Mouse (Mus musculus): ENCODE measurements around the gene Lama4. TPM values are rescaled to one million over a fixed set of nuclear protein-coding genes. Genes with fewer than 3 reads are reported as not detected.

Gene Lama4
- polyA plus RNA-seq, 1 experiment from 2014 or later, result 111 TPM

DNA sequence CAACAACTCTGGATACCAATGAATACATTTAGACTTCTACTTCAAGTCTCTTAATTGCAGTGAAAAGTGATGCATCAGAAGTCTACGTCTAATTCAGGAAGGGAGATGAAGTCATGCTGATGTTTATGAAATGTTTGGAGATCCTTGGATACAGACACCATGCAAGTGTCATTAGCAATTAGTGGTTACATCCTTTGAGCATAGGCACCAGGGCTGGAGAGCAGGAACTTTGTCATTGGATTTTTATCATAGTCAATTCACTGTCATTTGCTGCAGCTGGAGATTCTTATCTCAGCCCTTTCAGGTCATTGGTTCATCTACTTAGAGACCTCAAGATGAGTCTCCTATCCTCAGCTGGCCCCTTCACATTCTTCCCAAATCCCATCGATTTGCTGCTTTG, 30.6 kb downstream of the Lama4 start:
- no peaks in the 10 kb centered on the region for H3K9me3 ChIP-seq (replicated peaks)
- no peak overlapping the region for H3K4me2 ChIP-seq
- H3K4me3 ChIP-seq, result no peak overlapping the region
- no peak overlapping the region for H3K27ac ChIP-seq
- ATAC-seq (replicated peaks; ENCODE audit: insufficient number of reproducible peaks, insufficient read depth, low FRiP score, low read depth), result no peak
- 72% methylated on average over 2 of the region's 2 CpGs for WGBS
- H3K9ac ChIP-seq, result no peak overlapping the region
- peaks cover 9% of the 10 kb centered on the region for H3K4me1 ChIP-seq (replicated peaks)
- H3K27me3 ChIP-seq, result no peaks in the 10 kb centered on the region
- H3K36me3 ChIP-seq, result peaks cover 3% of the 10 kb centered on the region; the same call in 1 of the 2 replicates

DNA sequence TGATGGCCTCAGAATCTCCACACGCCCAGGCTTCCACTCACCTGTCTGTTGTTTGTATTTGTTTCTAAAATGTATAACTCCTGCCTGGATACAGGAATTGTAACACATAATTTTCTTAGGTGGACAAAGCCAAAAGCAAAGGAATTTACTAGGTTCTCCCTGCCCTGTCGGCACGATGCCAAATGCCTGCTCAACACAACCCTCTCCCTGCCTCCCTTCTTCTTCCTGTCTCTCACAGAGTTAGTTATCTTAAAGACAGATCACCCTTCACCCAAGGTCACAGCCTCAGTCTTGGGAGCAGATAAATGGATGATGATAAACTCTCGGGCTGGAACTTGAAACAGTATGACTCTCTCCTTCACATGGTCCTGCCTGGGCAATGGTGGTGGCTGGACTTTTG, 35.6 kb downstream of the Lama4 start:
- ATAC-seq (replicated peaks; ENCODE audit: insufficient number of reproducible peaks, insufficient read depth, low FRiP score, low read depth), result no peak
- H3K36me3 ChIP-seq, result peaks cover 11% of the 10 kb centered on the region
- H3K9ac ChIP-seq, result no peak overlapping the region
- H3K27me3 ChIP-seq, result no peaks in the 10 kb centered on the region
- H3K4me1 ChIP-seq (replicated peaks), result peaks cover 2% of the 10 kb centered on the region; the same call in 1 of the 2 replicates
- no peaks in the 10 kb centered on the region for H3K9me3 ChIP-seq (replicated peaks)
- H3K27ac ChIP-seq, result no peak overlapping the region
- no peak overlapping the region for H3K4me2 ChIP-seq
- H3K4me3 ChIP-seq, result no peak overlapping the region
- WGBS, result 57% methylated on average over 4 of the region's 4 CpGs

- H3K27ac ChIP-seq, result no peak overlapping the region
- no peaks in the 10 kb centered on the region for H3K27me3 ChIP-seq
- H3K4me3 ChIP-seq, result no peak overlapping the region
- peaks cover 19% of the 10 kb centered on the region for H3K36me3 ChIP-seq
- H3K4me2 ChIP-seq, result no peak overlapping the region
- H3K9ac ChIP-seq, result no peak overlapping the region
- ATAC-seq (replicated peaks; ENCODE audit: insufficient number of reproducible peaks, insufficient read depth, low FRiP score, low read depth), result no peak
- H3K9me3 ChIP-seq (replicated peaks), result no peaks in the 10 kb centered on the region
- peaks cover 2% of the 10 kb centered on the region; the same call in 1 of the 2 replicates for H3K4me1 ChIP-seq (replicated peaks)
- WGBS, result 90% methylated on average over 2 of the region's 2 CpGs
These were observed 37.2 kb downstream of the Lama4 start for GRCm38 (mm10) chr10:39002521-39002920.

- H3K27ac ChIP-seq, result no peak overlapping the region
- no peak overlapping the region for H3K4me2 ChIP-seq
- no peak overlapping the region for H3K9ac ChIP-seq
- no peaks in the 10 kb centered on the region for H3K27me3 ChIP-seq
- peaks cover 2% of the 10 kb centered on the region; the same call in 1 of the 2 replicates for H3K4me1 ChIP-seq (replicated peaks)
- ATAC-seq (replicated peaks; ENCODE audit: insufficient number of reproducible peaks, insufficient read depth, low FRiP score, low read depth), result no peak
- no peak overlapping the region for H3K4me3 ChIP-seq
- no peaks in the 10 kb centered on the region for H3K9me3 ChIP-seq (replicated peaks)
- peaks cover 29% of the 10 kb centered on the region for H3K36me3 ChIP-seq
These were observed 38.2 kb downstream of the Lama4 start for GRCm38 (mm10) chr10:39003520-39003919.

GRCm38 (mm10) chr10:39005494-39005893, 40.2 kb downstream of the Lama4 start:
- H3K27me3 ChIP-seq, result no peaks in the 10 kb centered on the region
- no peak overlapping the region for H3K4me2 ChIP-seq
- 72% methylated on average over 8 of the region's 8 CpGs for WGBS
- peaks cover 38% of the 10 kb centered on the region for H3K36me3 ChIP-seq
- H3K9ac ChIP-seq, result no peak overlapping the region
- peaks cover 2% of the 10 kb centered on the region; the same call in 1 of the 2 replicates for H3K4me1 ChIP-seq (replicated peaks)
- peak overlapping the region; percentile 40; the same call in 1 of the 2 replicates for H3K27ac ChIP-seq
- no peaks in the 10 kb centered on the region for H3K9me3 ChIP-seq (replicated peaks)
- H3K4me3 ChIP-seq, result no peak overlapping the region
- no peak; the same call in 1 of the 2 replicates for ATAC-seq (replicated peaks; ENCODE audit: insufficient number of reproducible peaks, insufficient read depth, low FRiP score, low read depth)

DNA sequence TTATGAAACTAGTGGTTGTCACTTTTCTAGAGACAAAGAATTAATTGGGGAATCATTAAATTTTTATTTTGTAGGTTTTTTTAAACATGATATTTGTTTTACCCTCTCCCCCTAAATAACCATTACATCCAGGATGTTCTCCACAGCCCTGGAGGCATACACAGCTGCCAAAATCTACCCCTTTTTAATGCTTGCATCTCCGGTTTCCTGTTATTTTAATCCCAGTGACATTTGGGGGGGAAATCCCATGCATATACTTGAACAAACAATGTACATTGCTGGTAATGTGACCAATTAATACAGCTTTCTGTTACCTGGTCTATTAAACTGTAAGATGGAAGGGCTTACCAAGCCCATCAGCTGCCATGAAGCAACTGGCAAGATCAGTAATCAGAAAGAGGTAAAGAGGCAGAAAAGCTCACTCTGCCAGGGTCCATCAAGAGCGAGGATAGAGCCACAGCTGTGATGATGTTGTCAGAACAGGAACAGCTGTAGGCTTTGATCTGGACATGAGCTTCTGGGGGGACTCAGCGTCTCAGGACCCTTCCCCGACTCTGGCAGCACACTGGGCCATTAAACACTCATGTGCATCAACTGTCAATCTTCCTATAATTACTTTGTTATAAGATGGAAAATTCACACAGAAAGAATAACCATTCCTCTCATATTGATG, 41.3 kb downstream of the Lama4 start:
- no peak for ATAC-seq (replicated peaks; ENCODE audit: insufficient number of reproducible peaks, insufficient read depth, low FRiP score, low read depth)
- Histone ChIP-seq H3K9ac (no peak overlapping the region), H3K27ac (no peak overlapping the region), H3K36me3 (peaks cover 43% of the 10 kb centered on the region), H3K4me2 (no peak overlapping the region), H3K9me3 (replicated peaks) (no peaks in the 10 kb centered on the region), H3K4me3 (no peak overlapping the region), H3K4me1 (replicated peaks) (0 out of 2 replicates have a peak, but pooled peaks cover 2% of the 10 kb centered on the region), H3K27me3 (no peaks in the 10 kb centered on the region)
- 71% methylated on average over 4 of the region's 4 CpGs for WGBS

DNA sequence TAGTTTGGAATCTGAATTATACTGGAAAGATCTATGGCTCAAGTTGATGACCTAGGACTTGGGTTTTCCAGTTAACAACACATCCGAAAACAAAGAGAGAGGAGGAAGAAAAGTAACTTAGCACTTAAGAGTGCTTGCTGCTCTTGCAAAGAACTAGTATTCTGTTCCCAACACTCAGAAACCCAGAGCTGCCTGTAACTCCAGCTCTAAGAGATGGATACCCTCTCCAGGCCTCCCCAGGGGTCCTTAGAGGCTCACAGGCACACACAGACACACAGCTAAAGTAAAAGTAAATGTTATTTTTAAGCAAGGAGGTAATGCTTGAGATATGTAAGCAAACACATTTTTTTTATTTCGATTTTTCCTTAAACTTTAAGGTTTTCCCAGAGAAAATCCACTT, 49.5 kb downstream of the Lama4 start:
- peaks cover 47% of the 10 kb centered on the region for H3K36me3 ChIP-seq

GRCm38 (mm10) chr10:39017986-39018385, 52.7 kb downstream of the Lama4 start:
- H3K9ac ChIP-seq, result no peak overlapping the region
- H3K27ac ChIP-seq, result no peak overlapping the region
- H3K4me1 ChIP-seq (replicated peaks), result 0 out of 2 replicates have a peak, but pooled peaks cover 2% of the 10 kb centered on the region
- no peak for ATAC-seq (replicated peaks; ENCODE audit: insufficient number of reproducible peaks, insufficient read depth, low FRiP score, low read depth)
- no peak overlapping the region for H3K4me3 ChIP-seq
- H3K9me3 ChIP-seq (replicated peaks), result no peaks in the 10 kb centered on the region
- no peak overlapping the region for H3K4me2 ChIP-seq
- H3K36me3 ChIP-seq, result peaks cover 25% of the 10 kb centered on the region; the same call in 1 of the 2 replicates
- H3K27me3 ChIP-seq, result no peaks in the 10 kb centered on the region
- WGBS, result 64% methylated on average over 4 of the region's 4 CpGs

More for the DNA sequence above, 49.5 kb downstream of the Lama4 start:
- H3K27ac ChIP-seq, result no peak overlapping the region
- ATAC-seq (replicated peaks; ENCODE audit: insufficient number of reproducible peaks, insufficient read depth, low FRiP score, low read depth), result no peak
- no peaks in the 10 kb centered on the region for H3K9me3 ChIP-seq (replicated peaks)
- H3K4me2 ChIP-seq, result no peak overlapping the region
- WGBS, result 68% methylated on average over 2 of the region's 2 CpGs
- no peak overlapping the region for H3K4me3 ChIP-seq
- 0 out of 2 replicates have a peak, but pooled peaks cover 2% of the 10 kb centered on the region for H3K4me1 ChIP-seq (replicated peaks)
- H3K9ac ChIP-seq, result no peak overlapping the region
- no peaks in the 10 kb centered on the region for H3K27me3 ChIP-seq

DNA sequence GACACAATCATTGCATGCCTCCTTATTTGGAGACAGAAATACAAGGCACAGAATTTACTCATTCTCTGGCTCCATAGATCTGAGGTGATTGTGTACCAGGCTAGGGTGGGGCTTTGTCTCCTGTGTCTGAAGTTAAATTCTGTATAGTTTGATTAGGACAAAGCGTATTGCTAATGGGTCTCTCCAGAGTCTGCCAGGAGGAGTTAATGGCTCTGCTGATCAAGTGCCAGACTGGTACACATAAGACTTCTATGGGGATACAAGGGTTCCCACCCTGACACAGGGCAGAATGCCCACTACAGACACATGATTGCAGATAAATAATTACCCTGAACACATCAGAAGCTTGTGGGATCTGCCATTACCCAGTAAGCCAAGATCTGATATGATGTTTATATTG, 53.3 kb downstream of the Lama4 start:
- Histone ChIP-seq H3K4me3 (no peak overlapping the region), H3K27me3 (no peaks in the 10 kb centered on the region), H3K9ac (no peak overlapping the region), H3K4me2 (no peak overlapping the region), H3K4me1 (replicated peaks) (0 out of 2 replicates have a peak, but pooled peaks cover 2% of the 10 kb centered on the region), H3K36me3 (peaks cover 18% of the 10 kb centered on the region; the same call in 1 of the 2 replicates), H3K27ac (no peak overlapping the region), H3K9me3 (replicated peaks) (no peaks in the 10 kb centered on the region)
- 81% methylated on average over 1 of the region's 1 CpGs for whole genome bisulfite sequencing
- ATAC-seq (replicated peaks; ENCODE audit: insufficient number of reproducible peaks, insufficient read depth, low FRiP score, low read depth), result no peak

DNA sequence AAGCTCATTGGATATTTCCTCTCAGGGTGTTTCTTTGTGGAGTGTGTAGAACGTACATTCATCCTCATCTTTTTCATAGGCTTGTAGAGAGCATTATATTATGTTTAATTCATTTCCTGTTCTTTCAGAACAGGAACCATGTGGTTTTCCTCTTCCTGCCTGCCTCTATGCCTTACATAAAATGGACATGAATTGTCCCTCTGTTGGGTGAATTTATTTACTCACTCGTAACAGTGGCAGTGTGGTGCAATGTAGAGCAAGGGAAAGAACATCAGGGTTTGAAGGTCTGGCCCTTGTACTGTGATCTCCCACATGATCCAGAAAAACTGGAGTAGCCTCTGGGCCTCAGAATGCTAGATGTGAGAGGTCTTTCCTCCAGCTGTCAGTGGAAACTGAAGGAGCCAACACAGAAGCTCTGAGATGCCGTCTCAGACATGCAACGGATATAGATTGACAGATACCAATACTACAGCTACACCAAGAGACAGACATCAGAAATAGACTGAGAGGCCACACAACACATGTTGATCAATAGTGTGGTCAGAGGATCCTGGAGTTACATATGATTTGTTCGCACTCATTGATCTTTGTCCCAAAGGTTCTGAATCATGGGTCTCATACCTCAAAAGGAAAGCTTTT, 58.4 kb downstream of the Lama4 start:
- H3K9ac ChIP-seq, result no peak overlapping the region
- 77% methylated on average over 5 of the region's 5 CpGs for WGBS
- no peaks in the 10 kb centered on the region for H3K9me3 ChIP-seq (replicated peaks)
- H3K4me2 ChIP-seq, result no peak overlapping the region
- H3K36me3 ChIP-seq, result peaks cover 38% of the 10 kb centered on the region
- no peak overlapping the region for H3K27ac ChIP-seq
- no peaks in the 10 kb centered on the region for H3K27me3 ChIP-seq
- no peak for ATAC-seq (replicated peaks; ENCODE audit: insufficient number of reproducible peaks, insufficient read depth, low FRiP score, low read depth)
- H3K4me3 ChIP-seq, result no peak overlapping the region
- H3K4me1 ChIP-seq (replicated peaks), result 0 out of 2 replicates have a peak, but pooled peaks cover 2% of the 10 kb centered on the region

DNA sequence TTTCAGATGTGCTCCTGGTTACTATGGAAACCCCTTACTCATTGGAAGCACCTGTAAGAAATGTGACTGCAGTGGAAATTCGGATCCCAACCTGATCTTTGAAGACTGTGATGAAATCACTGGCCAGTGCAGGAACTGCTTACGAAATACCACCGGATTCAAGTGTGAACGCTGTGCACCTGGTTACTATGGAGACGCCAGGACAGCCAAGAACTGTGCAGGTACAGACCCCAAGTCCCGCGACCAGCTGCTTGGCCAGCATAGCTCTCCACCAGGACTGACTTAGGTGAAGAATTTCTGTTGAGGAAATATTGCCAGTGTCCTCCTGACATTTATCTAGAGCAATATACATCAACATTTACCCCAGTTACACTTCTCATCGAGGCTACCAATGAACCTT, 61.2 kb downstream of the Lama4 start:
- WGBS, result 86% methylated on average over 8 of the region's 8 CpGs
- H3K27ac ChIP-seq, result no peak overlapping the region
- H3K4me1 ChIP-seq (replicated peaks), result no peaks in the 10 kb centered on the region
- no peaks in the 10 kb centered on the region for H3K9me3 ChIP-seq (replicated peaks)
- no peaks in the 10 kb centered on the region for H3K27me3 ChIP-seq
- no peak overlapping the region for H3K9ac ChIP-seq
- no peak overlapping the region for H3K4me2 ChIP-seq
- H3K4me3 ChIP-seq, result no peak overlapping the region
- ATAC-seq (replicated peaks; ENCODE audit: insufficient number of reproducible peaks, insufficient read depth, low FRiP score, low read depth), result no peak
- peaks cover 56% of the 10 kb centered on the region for H3K36me3 ChIP-seq

Measured in heart, embryonic 15.5 days (tissue).